Mouse (Mus musculus): ENCODE measurements around the gene Gnptab.

GRCm38 (mm10) chr10:88385758-88386157, 6.8 kb downstream of the Gnptab start:
- no peak for TF ChIP-seq CTCF (IDR thresholded peaks at IDR 0.05; ENCODE audit: borderline replicate concordance, control insufficient read depth, extremely low read depth, insufficient read depth, low read length, poor library complexity)
- no peak for TF ChIP-seq POLR2A (IDR thresholded peaks at IDR 0.05; ENCODE audit: control insufficient read depth, extremely low read depth, insufficient read depth, low read length, poor library complexity)
